Mouse (Mus musculus): ENCODE results near the gene Zcchc18. TPM values are rescaled to one million over a fixed set of nuclear protein-coding genes. Genes with fewer than 3 reads are reported as not detected.

Zcchc18 gene
- 1 to 10 TPM; 6.4 to 6.9 TPM for total RNA-seq (2023)

DNA sequence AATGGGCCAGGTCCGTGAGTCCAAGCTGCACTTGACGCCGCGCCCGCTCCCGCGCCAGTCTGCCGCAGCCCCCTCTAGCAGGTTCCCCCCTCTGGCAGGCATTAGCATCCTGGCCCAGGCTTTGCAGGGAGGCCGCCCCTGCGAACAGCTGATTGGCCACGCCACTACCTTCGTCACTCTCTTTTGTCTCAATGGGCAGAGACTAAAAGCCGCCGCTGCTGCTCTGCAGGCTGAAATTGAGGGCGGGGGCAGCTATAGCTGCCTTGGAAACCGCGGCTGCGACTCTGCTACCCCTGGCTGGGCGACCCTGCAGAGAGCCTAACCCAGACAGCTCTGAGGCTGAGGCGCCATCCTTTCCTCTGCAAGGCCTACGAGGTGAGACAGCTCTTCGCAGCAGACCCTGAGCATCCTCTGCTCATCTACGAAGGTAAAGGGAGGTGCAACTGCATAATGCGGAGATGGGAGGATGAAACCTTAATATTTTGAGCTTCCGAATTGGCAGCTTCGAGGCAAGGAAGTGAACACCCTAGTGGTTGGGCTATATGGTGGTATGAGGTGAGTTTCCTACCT, at the start of gene Zcchc18:
Zcchc18 (plus strand) TSS at position 178 of the 570 bp plus-strand sequence.

DNA sequence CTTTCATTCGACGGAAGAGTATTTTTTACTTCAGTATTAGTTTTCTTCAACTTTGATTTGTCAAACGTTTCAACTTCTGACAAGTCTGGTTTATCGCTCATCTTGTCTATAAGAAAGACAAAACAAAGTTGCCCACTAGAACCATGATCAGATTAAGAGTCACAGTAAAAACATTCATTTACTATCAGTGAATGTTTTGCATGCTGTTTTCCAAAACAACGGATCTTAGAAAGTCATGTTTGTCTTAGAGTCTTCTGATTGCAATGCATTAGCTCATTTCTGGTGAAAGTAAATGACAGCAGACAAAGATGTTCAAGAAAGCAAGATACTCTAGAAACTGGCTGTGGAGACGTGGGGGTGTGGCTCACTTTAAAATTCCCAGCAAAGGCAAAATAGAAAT, 17.6 kb upstream of the Zcchc18 start, which contains the start of gene Tmsb15b2:
Tmsb15b2 (minus strand) TSS at position 101 of the 400 bp plus-strand sequence.

DNA sequence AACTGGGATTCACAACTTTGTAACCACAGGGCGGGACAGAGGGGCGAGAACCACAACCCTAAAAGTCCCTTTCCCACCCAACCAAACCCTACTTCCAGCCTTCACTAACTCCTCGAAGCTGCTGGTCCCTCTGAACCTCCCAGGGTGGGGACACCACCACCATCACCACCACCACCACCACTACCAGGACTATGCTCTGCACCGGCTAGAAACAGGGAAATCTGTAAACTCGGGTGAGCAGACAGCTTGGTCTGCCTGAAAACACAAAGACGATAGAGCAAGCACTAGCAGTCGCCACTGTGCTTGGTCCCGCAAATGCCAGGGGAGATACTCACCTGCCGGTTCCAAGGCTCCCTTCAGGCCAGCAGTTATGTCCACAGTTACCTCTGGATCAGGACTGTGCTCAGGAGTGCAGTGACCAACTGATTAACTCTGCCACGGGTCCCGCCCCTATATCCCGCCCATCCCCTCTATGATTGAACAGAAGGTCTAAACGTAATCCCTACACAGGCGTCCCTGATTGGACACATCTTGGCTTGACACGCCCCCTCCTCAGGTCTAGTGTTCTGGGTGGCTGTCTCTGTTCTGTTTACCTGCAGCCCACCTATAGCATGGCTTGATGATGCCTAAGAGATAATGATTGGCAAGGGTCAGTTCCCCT, 16.4 kb upstream of the Zcchc18 start, which contains the start of the genes Tmsb15l and Tmsb15b1:
Tmsb15l (minus strand) TSS at position 446 of the 661 bp plus-strand sequence.
Tmsb15b1 (minus strand) TSS at position 451 of the 661 bp plus-strand sequence.

DNA sequence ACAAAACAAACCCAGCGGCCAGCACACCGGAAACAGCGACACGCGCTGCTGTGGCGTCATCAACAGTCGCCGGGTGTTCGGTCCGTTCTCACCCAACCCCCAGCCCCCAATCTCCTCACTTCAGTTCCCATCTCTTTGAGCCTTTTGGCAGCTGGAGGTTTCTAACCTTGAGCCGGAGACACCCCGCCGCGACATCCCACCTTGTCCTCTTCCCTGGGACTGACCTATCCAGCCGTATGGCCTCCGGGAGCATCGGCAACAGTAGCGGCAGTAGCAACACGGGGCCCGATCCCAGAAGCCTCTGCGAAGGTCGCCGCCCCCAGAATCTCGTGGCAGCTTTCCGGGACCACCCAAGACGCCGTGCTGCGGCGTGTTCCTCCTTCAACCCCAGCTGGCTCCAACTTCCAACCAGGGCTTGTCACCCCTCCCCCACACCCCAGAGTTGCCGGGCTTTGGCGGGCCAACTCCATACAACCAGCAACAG, 45.1 kb downstream of the Zcchc18 start, which contains the start of gene Slc25a53:
Slc25a53 (minus strand) TSS at position 303 of the 484 bp plus-strand sequence.

Other genes with a start within 250 kb of the Zcchc18 start
- 100 to 1,000 TPM; 108 to 113 TPM for gene Morf4l2, start 249.5 kb upstream of the Zcchc18 start, total RNA-seq (2023)
- not detected for gene Glra4, start 213.0 kb upstream of the Zcchc18 start, total RNA-seq (2023)
- gene Plp1, start 170.5 kb upstream of the Zcchc18 start, total RNA-seq (2023): 1 to 10 TPM; 3.6 to 5.2 TPM
- gene Rab9b, start 124.4 kb upstream of the Zcchc18 start, total RNA-seq (2023): not detected
- not detected for gene H2bfm, start 65.8 kb upstream of the Zcchc18 start, total RNA-seq (2023)
- gene Tmsb15b2, start 17.7 kb upstream of the Zcchc18 start, total RNA-seq (2023): 10 to 100 TPM; 14.1 to 21.9 TPM
- gene Tmsb15l, start 16.3 kb upstream of the Zcchc18 start, total RNA-seq (2023): 1 to 10 TPM in 1 of 2 experiments, not detected in 1; 1.1 TPM
- gene Tmsb15b1, start 16.3 kb upstream of the Zcchc18 start, total RNA-seq (2023): 10 to 100 TPM in 1 of 2 experiments, 1 to 10 TPM in 1; 1.7 to 16.1 TPM
- 10 to 100 TPM; 13.4 to 22.2 TPM for gene Slc25a53, start 45.1 kb downstream of the Zcchc18 start, total RNA-seq (2023)
- gene Fam199x, start 56.4 kb downstream of the Zcchc18 start, total RNA-seq (2023): 1 to 10 TPM; 7.5 to 7.8 TPM
- not detected for gene Esx1, start 128.9 kb downstream of the Zcchc18 start, total RNA-seq (2023)